Mouse (Mus musculus): Measurements from ENCODE around the gene Adprh. TPM values are rescaled to one million over a fixed set of nuclear protein-coding genes. Genes with fewer than 3 reads are reported as not detected.

Adprh gene
- polyA plus RNA-seq, 1 experiment from 2014 or later = 125 TPM

GRCm38 (mm10) chr16:38399531-38400231, 52.8 kb downstream of the Adprh start:
- Histone ChIP-seq H3K27me3 (ENCODE audit: control insufficient read depth, insufficient read depth, low read length) (no peaks in the 10 kb centered on the region), H3K9ac (ENCODE audit: low read depth, low read length) (peak overlapping the region; percentile 64), H3K4me3 (ENCODE audit: low read depth, low read length) (peak overlapping the region; percentile 25), H3K36me3 (ENCODE audit: control insufficient read depth, insufficient read depth, low read length) (no peaks in the 10 kb centered on the region), H3K9me3 (ENCODE audit: control insufficient read depth, low read length) (no peaks in the 10 kb centered on the region), H3K4me2 (replicated peaks; ENCODE audit: low read depth, low read length) (peak overlapping the region; percentile 52), H3K4me1 (replicated peaks; ENCODE audit: control insufficient read depth, insufficient read depth, low read length) (peaks cover 3% of the 10 kb centered on the region; the same call in 1 of the 2 replicates), H3K27ac (ENCODE audit: low read depth, low read length) (peak overlapping the region; percentile 42; the same call in 1 of the 2 replicates)
- ATAC-seq (ENCODE audit: low FRiP score) (peak; percentile 81), DNase-seq (ENCODE audit: low spot score) (peak; percentile 58)
- 11% methylated on average over 17 of the region's 17 CpGs for whole genome bisulfite sequencing

DNA sequence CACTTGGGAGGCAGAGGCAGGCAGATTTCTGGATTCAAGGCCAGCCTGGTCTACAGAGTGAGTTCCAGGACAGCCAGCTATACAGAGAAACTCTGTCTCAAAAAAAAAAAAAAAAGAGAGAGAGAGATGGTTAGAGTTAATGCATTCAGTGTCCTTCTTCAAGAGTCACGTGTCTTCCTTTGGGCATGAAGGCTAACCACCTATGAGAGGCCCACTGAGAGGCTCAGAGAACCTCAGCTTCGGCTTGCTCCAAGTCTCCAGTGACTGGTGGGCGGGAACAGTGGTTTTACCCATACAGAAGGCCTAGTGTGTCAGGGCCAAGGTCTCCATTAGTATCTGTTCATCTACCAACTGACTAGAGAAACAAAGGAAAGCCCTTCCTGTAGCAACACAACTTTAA, 53.4 kb downstream of the Adprh start:
- Histone ChIP-seq H3K4me2 (replicated peaks; ENCODE audit: low read depth, low read length) (no peak overlapping the region; the same call in 1 of the 2 replicates), H3K4me3 (ENCODE audit: low read depth, low read length) (no peak overlapping the region), H3K9me3 (ENCODE audit: control insufficient read depth, low read length) (no peaks in the 10 kb centered on the region), H3K4me1 (replicated peaks; ENCODE audit: control insufficient read depth, insufficient read depth, low read length) (peaks cover 3% of the 10 kb centered on the region; the same call in 1 of the 2 replicates), H3K27ac (ENCODE audit: low read depth, low read length) (no peak overlapping the region), H3K27me3 (ENCODE audit: control insufficient read depth, insufficient read depth, low read length) (no peaks in the 10 kb centered on the region), H3K36me3 (ENCODE audit: control insufficient read depth, insufficient read depth, low read length) (no peaks in the 10 kb centered on the region), H3K9ac (ENCODE audit: low read depth, low read length) (no peak overlapping the region; the same call in 1 of the 2 replicates)
- WGBS = 71% methylated on average over 3 of the region's 3 CpGs
- ATAC-seq (ENCODE audit: low FRiP score) (no peak), DNase-seq (ENCODE audit: low spot score) (no peak)

- ATAC-seq (ENCODE audit: low FRiP score) (no peak), DNase-seq (ENCODE audit: low spot score) (no peak)
- H3K27ac ChIP-seq (ENCODE audit: low read depth, low read length) = no peak overlapping the region
- 93% methylated on average over 6 of the region's 6 CpGs for WGBS
- no peaks in the 10 kb centered on the region for H3K9me3 ChIP-seq (ENCODE audit: control insufficient read depth, low read length)
- no peaks in the 10 kb centered on the region for H3K27me3 ChIP-seq (ENCODE audit: control insufficient read depth, insufficient read depth, low read length)
- H3K4me1 ChIP-seq (replicated peaks; ENCODE audit: control insufficient read depth, insufficient read depth, low read length) = peaks cover 3% of the 10 kb centered on the region; the same call in 1 of the 2 replicates
- no peak overlapping the region for H3K4me3 ChIP-seq (ENCODE audit: low read depth, low read length)
- H3K4me2 ChIP-seq (replicated peaks; ENCODE audit: low read depth, low read length) = no peak overlapping the region
- H3K36me3 ChIP-seq (ENCODE audit: control insufficient read depth, insufficient read depth, low read length) = no peaks in the 10 kb centered on the region
- H3K9ac ChIP-seq (ENCODE audit: low read depth, low read length) = no peak overlapping the region
Observed at GRCm38 (mm10) chr16:38398266-38398665, 54.2 kb downstream of the Adprh start.

DNA sequence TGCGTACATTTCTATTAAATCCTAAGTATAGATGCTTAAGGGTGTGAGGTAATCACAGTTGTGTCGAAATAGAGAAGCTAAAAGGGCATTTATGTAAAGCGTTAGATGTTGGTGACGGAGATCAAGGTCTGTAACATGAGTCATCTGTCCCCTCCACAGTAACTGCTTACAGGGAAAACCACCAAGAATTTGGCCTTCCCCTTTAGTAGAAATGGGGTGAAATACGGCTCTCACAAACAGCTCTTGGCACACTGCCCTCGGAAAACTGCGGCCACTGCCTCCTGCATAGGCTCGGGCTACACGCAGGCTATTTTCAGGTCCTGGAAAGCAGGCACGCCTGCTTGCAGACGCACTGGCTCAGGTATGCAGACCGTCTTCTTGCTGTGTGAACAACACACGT, 56.3 kb downstream of the Adprh start:
- no peaks in the 10 kb centered on the region for H3K27me3 ChIP-seq (ENCODE audit: control insufficient read depth, insufficient read depth, low read length)
- no peak for ATAC-seq (ENCODE audit: low FRiP score)
- H3K4me2 ChIP-seq (replicated peaks; ENCODE audit: low read depth, low read length) = no peak overlapping the region
- no peak overlapping the region for H3K9ac ChIP-seq (ENCODE audit: low read depth, low read length)
- no peak for DNase-seq (ENCODE audit: low spot score)
- WGBS = 82% methylated on average over 13 of the region's 13 CpGs
- H3K36me3 ChIP-seq (ENCODE audit: control insufficient read depth, insufficient read depth, low read length) = no peaks in the 10 kb centered on the region
- no peak overlapping the region for H3K4me3 ChIP-seq (ENCODE audit: low read depth, low read length)
- no peak overlapping the region for H3K27ac ChIP-seq (ENCODE audit: low read depth, low read length)
- H3K4me1 ChIP-seq (replicated peaks; ENCODE audit: control insufficient read depth, insufficient read depth, low read length) = peaks cover 3% of the 10 kb centered on the region; the same call in 1 of the 2 replicates
- no peaks in the 10 kb centered on the region for H3K9me3 ChIP-seq (ENCODE audit: control insufficient read depth, low read length)

- Histone ChIP-seq H3K4me2 (replicated peaks; ENCODE audit: low read depth, low read length) (no peak overlapping the region), H3K4me1 (replicated peaks; ENCODE audit: control insufficient read depth, insufficient read depth, low read length) (peaks cover 3% of the 10 kb centered on the region; the same call in 1 of the 2 replicates), H3K9ac (ENCODE audit: low read depth, low read length) (no peak overlapping the region), H3K9me3 (ENCODE audit: control insufficient read depth, low read length) (no peaks in the 10 kb centered on the region), H3K27ac (ENCODE audit: low read depth, low read length) (no peak overlapping the region), H3K4me3 (ENCODE audit: low read depth, low read length) (no peak overlapping the region), H3K36me3 (ENCODE audit: control insufficient read depth, insufficient read depth, low read length) (no peaks in the 10 kb centered on the region), H3K27me3 (ENCODE audit: control insufficient read depth, insufficient read depth, low read length) (no peaks in the 10 kb centered on the region)
- WGBS = 75% methylated on average over 6 of the region's 6 CpGs
- ATAC-seq (ENCODE audit: low FRiP score) (no peak), DNase-seq (ENCODE audit: low spot score) (no peak)
Observed at GRCm38 (mm10) chr16:38395060-38395730, 57.3 kb downstream of the Adprh start.

DNA sequence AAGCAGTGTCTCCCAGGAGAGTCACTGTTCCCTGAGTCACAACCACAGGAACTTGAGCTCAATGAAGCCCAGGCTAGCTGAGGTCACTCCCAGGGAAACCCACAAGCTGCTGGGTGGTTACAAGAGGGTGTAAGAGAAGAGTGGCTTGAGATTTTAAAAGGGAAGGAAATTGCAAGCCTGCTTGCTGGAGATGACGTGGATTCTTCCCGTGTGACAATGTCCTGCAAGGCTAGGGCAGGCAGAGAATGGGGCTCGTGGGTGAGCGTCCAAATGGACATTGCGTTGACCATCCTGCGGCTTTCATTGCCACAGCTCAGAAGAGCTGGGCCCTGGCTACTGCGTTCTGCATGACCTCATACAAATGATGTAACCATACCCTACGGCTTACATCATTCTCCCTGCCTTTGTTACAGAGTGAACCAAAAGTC, 58.3 kb downstream of the Adprh start:
- Histone ChIP-seq H3K9ac (ENCODE audit: low read depth, low read length) (no peak overlapping the region), H3K36me3 (ENCODE audit: control insufficient read depth, insufficient read depth, low read length) (no peaks in the 10 kb centered on the region), H3K4me2 (replicated peaks; ENCODE audit: low read depth, low read length) (no peak overlapping the region), H3K27me3 (ENCODE audit: control insufficient read depth, insufficient read depth, low read length) (no peaks in the 10 kb centered on the region), H3K4me3 (ENCODE audit: low read depth, low read length) (no peak overlapping the region), H3K27ac (ENCODE audit: low read depth, low read length) (no peak overlapping the region), H3K9me3 (ENCODE audit: control insufficient read depth, low read length) (no peaks in the 10 kb centered on the region), H3K4me1 (replicated peaks; ENCODE audit: control insufficient read depth, insufficient read depth, low read length) (no peaks in the 10 kb centered on the region)
- DNase-seq (ENCODE audit: low spot score) (no peak), ATAC-seq (ENCODE audit: low FRiP score) (no peak)
- 89% methylated on average over 8 of the region's 8 CpGs for WGBS

Other genes with a start within 250 kb of the Adprh start
- 0.06 TPM in 1 of 2 replicates, not detected in the other for gene Nr1i2, start 157.9 kb downstream of the Adprh start, polyA plus RNA-seq (2014; fragmentation: Nextera tagmentation; extraction: Ambion mirVana)
- 1.3 and 1.5 TPM in 2 replicates for gene Maats1, start 110.6 kb downstream of the Adprh start, polyA plus RNA-seq (2014; fragmentation: Nextera tagmentation; extraction: Ambion mirVana)
- 121 and 122 TPM in 2 replicates for gene Cox17, start 105.7 kb downstream of the Adprh start, polyA plus RNA-seq (2014; fragmentation: Nextera tagmentation; extraction: Ambion mirVana)
- not detected in 2 replicates for gene Gm21987, start 105.7 kb downstream of the Adprh start, polyA plus RNA-seq (2014; fragmentation: Nextera tagmentation; extraction: Ambion mirVana)
- gene Popdc2, start 90.5 kb downstream of the Adprh start, polyA plus RNA-seq (2014; fragmentation: Nextera tagmentation; extraction: Ambion mirVana) = 0.89 and 1.0 TPM in 2 replicates
- 0.14 and 0.28 TPM in 2 replicates for gene Pla1a, start 19.6 kb downstream of the Adprh start, polyA plus RNA-seq (2014; fragmentation: Nextera tagmentation; extraction: Ambion mirVana)
- 0.33 and 0.73 TPM in 2 replicates for gene Cd80, start 2.9 kb upstream of the Adprh start, polyA plus RNA-seq (2014; fragmentation: Nextera tagmentation; extraction: Ambion mirVana)
- 26.9 and 35.6 TPM in 2 replicates for gene Timmdc1, start 70.0 kb upstream of the Adprh start, polyA plus RNA-seq (2014; fragmentation: Nextera tagmentation; extraction: Ambion mirVana)
- 69.8 and 77.3 TPM in 2 replicates for gene Poglut1, start 97.6 kb upstream of the Adprh start, polyA plus RNA-seq (2014; fragmentation: Nextera tagmentation; extraction: Ambion mirVana)
- 74.8 and 91.1 TPM in 2 replicates for gene Tmem39a, start 106.0 kb upstream of the Adprh start, polyA plus RNA-seq (2014; fragmentation: Nextera tagmentation; extraction: Ambion mirVana)